16 mouse cellular contexts compared by ENCODE assay signal in the genomic region with DNA sequence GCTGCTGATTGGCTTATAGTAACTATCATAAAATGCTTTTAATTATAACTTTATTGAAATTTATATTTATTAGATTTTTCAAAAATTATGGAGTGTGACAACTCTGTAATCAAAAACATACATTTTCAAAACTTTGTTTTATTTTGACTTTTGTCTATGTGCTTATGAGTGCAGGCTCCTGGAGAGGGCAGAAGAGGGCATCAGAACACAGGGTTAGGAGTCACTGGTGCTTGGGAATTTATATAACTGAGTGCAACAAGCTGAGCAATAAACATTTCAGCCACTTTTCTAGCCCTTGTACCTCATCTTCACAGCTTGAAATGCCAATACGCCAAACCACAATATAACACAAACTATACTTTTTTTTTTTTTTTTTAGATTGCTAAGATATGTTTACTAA.
A peak's percentile ranks its signal among the peaks of the same experiment; 100 is the strongest.
DNase-seq lines count a peak whose midpoint lies in the region; ATAC-seq and TF ChIP-seq lines count a peak whose summit lies in the region.
"Had no signal": no experiment of that assay in that cellular context is flagged by ENCODE, and none has a peak within 500 bp of the region (broad histone marks: within the 10 kb centered on the region; RNA-seq: fewer than 3 reads in every experiment).

No protein-coding gene starts in this region.

- H3K4me2 ChIP-seq in hindbrain, postnatal 0 days (ENCODE audit: low read depth, low read length), result no peak overlapping the region
- no peak overlapping the region for H3K4me2 ChIP-seq in hindbrain, embryonic 14.5 days (replicated peaks)
- H3K4me2 ChIP-seq: embryonic facial prominence, embryonic 13.5 days; forebrain, embryonic 12.5 days; limb, embryonic 13.5 days; liver, embryonic 15.5 days had no signal

- no peak overlapping the region for H3K9ac ChIP-seq in hindbrain, postnatal 0 days (replicated peaks; ENCODE audit: low read length)
- no peak overlapping the region for H3K9ac ChIP-seq in hindbrain, embryonic 14.5 days
- H3K9ac ChIP-seq: embryonic facial prominence, embryonic 13.5 days; forebrain, embryonic 12.5 days; limb, embryonic 13.5 days; liver, embryonic 15.5 days had no signal

- H3K4me3 ChIP-seq in hindbrain, postnatal 0 days (ENCODE audit: low read length), result no peak overlapping the region
- no peak overlapping the region for H3K4me3 ChIP-seq in hindbrain, embryonic 14.5 days (replicated peaks; ENCODE audit: low read length)
- H3K4me3 ChIP-seq: embryonic facial prominence, embryonic 13.5 days; forebrain, embryonic 12.5 days; limb, embryonic 13.5 days; liver, embryonic 15.5 days had no signal

- H3K27me3 ChIP-seq in hindbrain, postnatal 0 days (ENCODE audit: insufficient read depth, low read length), result no peaks in the 10 kb centered on the region
- H3K27me3 ChIP-seq in hindbrain, embryonic 14.5 days (ENCODE audit: control insufficient read depth, insufficient read depth, low read length), result no peaks in the 10 kb centered on the region
- H3K27me3 ChIP-seq: embryonic facial prominence, embryonic 13.5 days; forebrain, embryonic 12.5 days; limb, embryonic 13.5 days; liver, embryonic 15.5 days had no signal

- H3K9me3 ChIP-seq in hindbrain, postnatal 0 days (ENCODE audit: low read length), result no peaks in the 10 kb centered on the region
- no peaks in the 10 kb centered on the region for H3K9me3 ChIP-seq in hindbrain, embryonic 14.5 days (ENCODE audit: control insufficient read depth, low read length)
- H3K9me3 ChIP-seq: embryonic facial prominence, embryonic 13.5 days; forebrain, embryonic 12.5 days; limb, embryonic 13.5 days; liver, embryonic 15.5 days had no signal

- no peak overlapping the region for H3K27ac ChIP-seq in hindbrain, postnatal 0 days
- no peak overlapping the region for H3K27ac ChIP-seq in hindbrain, embryonic 14.5 days
- H3K27ac ChIP-seq: embryonic facial prominence, embryonic 13.5 days; forebrain, embryonic 12.5 days; limb, embryonic 13.5 days; liver, embryonic 15.5 days had no signal

- peak; percentile 48 for TF ChIP-seq CTCF in hindbrain, postnatal 0 days (IDR thresholded peaks at IDR 0.05; ENCODE audit: low read depth)

- ATAC-seq in hindbrain, postnatal 0 days, result no peak
- ATAC-seq in hindbrain, embryonic 14.5 days (ENCODE audit: low FRiP score), result no peak
- ATAC-seq in activated CD4-positive, CD25-positive, alpha-beta regulatory T cell, adult 4 months, result no peak

- DNase-seq in hindbrain, postnatal 0 days (ENCODE audit: low spot score), result peak; percentile 3
- DNase-seq in hindbrain, embryonic 14.5 days (ENCODE audit: low spot score), result no peak
- DNase-seq in retina, postnatal 1 day, result peak; percentile 2
- DNase-seq in retina, embryonic 14.5 days (ENCODE audit: low spot score), result no peak
- peak; percentile 27 for DNase-seq in brain, adult 2 months (ENCODE audit: low read depth, low spot score)
- no peak for DNase-seq in urinary bladder, adult 2 months (ENCODE audit: low spot score)
- DNase-seq: adrenal gland, adult 8-10 months; cerebellum, adult 8-10 months; heart, postnatal 36 days; right cerebral cortex, postnatal 4 days; thymus, adult 2 months had no signal

- H3K4me1 ChIP-seq in hindbrain, postnatal 0 days (ENCODE audit: insufficient read depth, low read length), result no peaks in the 10 kb centered on the region
- no peaks in the 10 kb centered on the region for H3K4me1 ChIP-seq in hindbrain, embryonic 14.5 days (replicated peaks; ENCODE audit: control insufficient read depth, insufficient read depth, low read length)
- H3K4me1 ChIP-seq: embryonic facial prominence, embryonic 13.5 days; forebrain, embryonic 12.5 days; limb, embryonic 13.5 days; liver, embryonic 15.5 days had no signal

- no peaks in the 10 kb centered on the region for H3K36me3 ChIP-seq in hindbrain, postnatal 0 days (ENCODE audit: insufficient read depth, low read length)
- H3K36me3 ChIP-seq in hindbrain, embryonic 14.5 days (replicated peaks; ENCODE audit: control insufficient read depth, insufficient read depth), result no peaks in the 10 kb centered on the region
- H3K36me3 ChIP-seq: embryonic facial prominence, embryonic 13.5 days; forebrain, embryonic 12.5 days; limb, embryonic 13.5 days; liver, embryonic 15.5 days had no signal

- WGBS in hindbrain, postnatal 0 days, result 77% methylated on average over 1 of the region's 1 CpGs
- 87% methylated on average over 1 of the region's 1 CpGs for WGBS in hindbrain, embryonic 14.5 days

Comparison
In these comparisons a context has a peak if more than half of its experiments do, and no peak if none do; other contexts are left out.
1. DNase-seq: peak in hindbrain, postnatal 0 days (single experiment), retina, postnatal 1 day (single experiment) and brain, adult 2 months (single experiment); none in hindbrain, embryonic 14.5 days (single experiment), retina, embryonic 14.5 days (single experiment) and urinary bladder, adult 2 months (single experiment).